Mouse (Mus musculus) kidney, adult 11 months (tissue): ENCODE results near the gene Sox5.

ENCODE experiments used
- DNase-seq: peaks from one replicate; pipeline ENCODE4 v3.0.0; 2022

Gene Sox5

DNA sequence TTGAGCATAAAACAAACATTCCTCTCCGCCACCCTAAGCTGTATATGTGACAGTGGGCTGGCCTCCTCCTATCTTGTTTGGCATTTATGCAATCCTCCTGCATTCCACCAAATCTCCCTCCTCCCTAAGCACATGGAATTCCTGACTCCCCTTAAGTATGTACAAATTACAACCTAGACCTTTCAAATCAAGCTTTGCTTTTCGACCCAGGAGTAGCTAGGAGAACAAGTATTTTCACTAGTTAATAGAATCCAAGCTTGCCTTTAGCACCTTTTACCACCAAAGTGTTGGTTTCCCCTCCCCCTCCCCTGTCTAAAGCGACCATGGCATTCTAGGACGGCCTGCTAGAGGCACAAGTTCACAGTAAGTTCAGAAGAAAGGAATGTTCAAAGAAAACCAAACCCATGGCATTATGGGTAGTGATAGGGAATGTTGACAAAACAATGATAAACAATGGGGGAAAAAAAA lies 133.6 kb downstream of the Sox5 start:
- no peak for DNase-seq

DNA sequence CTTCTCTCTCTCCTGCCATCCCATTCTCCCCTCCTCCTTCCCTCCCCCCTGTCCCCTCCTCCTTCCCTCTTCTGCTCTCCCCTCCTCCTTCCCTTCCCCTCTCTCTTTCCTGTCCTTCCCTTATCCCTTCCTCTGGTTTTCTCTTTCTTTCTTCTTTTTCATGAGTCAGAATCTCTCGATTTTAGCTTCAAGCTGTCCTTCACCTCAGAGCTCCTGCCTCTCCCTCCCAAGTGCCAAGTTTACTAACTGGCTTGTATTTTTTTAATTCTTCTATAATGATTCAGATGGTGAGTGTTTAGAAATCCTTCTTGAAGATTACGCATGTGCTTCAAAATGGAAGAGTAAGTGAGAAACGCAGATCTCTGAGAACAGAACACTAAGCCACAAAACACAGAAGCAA lies 135.4 kb downstream of the Sox5 start:
- no peak for DNase-seq

DNA sequence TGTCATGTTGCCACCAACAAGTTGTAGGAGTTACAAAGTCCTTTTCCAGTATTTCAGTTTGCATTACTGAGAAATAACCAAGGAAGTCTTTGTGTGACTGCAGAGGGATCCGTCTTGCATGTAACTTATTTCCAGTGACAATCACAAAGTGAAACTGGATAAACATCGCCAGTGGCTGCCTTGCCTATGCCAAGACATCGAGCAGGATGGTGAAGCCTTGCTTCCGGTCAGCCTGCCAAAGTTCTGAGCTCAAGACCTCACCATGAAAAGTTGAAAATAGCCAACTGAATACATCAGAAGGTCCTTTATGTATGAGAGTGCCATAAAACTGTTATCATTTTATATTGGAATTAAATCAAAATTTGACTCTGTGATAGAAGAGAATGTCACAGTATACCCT lies 136.0 kb downstream of the Sox5 start:
- no peak for DNase-seq

GRCm38 (mm10) chr6:144644711-144645110 lies 137.1 kb downstream of the Sox5 start:
- peak; percentile 59 for DNase-seq

- peak; percentile 42 for DNase-seq
Observed at GRCm38 (mm10) chr6:144643601-144644000, 138.2 kb downstream of the Sox5 start.

DNA sequence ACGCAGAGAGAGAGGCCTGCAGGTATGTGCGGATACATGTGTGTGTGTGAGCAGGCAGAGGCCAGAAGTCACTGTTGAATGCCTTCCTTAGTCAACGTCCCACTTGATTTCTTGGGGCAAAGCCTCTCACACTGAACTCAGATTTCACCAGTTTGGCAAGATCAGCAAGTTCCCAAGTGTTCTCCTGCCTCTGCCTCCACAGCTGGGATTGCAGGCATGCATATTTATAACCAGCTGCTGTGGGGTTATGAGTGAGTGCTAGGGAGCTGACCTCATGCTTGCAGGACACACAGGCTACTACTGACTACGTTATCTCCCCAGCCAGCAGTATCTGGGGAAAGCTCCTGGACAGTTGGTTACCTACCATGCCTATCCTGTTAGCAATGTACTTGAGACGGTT lies 139.9 kb downstream of the Sox5 start:
- DNase-seq = no peak

DNA sequence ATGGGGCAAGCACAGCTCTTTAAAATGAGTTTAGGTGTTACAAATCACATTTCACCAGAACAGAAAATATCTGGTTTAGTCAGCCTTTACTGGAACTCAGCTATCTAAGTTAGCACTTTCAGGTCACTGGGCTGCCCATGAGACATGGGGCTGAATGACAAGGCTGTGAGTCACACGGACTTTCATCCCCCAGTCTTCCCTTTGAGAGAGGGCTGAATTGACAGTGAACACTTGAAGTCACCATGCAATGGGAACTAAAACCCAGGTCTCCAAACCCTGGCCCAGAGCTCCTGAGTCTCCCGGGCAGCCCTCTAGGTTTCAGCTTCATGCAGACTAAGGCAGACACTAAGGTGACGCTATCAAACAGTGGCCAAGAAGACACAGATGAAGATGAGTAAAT lies 141.2 kb downstream of the Sox5 start:
- no peak for DNase-seq

DNA sequence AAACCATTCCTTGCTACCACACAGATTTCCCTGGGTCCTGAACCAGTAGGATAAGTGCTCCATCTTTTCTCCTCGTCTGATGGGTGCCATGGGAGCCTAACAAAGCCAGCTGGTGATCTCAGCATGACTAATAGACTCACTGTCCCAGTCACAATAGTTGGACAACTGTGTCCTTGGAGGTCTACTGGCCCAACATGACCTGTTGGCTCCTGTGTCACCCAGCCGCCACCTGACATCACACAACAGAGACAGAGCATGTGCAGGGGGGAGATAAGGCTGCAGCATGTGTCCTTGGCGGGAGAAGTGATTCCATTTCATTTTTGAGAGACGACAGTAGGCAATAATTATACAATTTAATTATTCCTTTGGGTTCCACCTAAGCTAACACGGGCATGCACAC lies 143.2 kb downstream of the Sox5 start:
- DNase-seq = no peak

GRCm38 (mm10) chr6:144627539-144628115 lies 154.2 kb downstream of the Sox5 start:
- no peak for DNase-seq

GRCm38 (mm10) chr6:144621089-144621769 lies 160.5 kb downstream of the Sox5 start:
- peak; percentile 92 for DNase-seq

DNA sequence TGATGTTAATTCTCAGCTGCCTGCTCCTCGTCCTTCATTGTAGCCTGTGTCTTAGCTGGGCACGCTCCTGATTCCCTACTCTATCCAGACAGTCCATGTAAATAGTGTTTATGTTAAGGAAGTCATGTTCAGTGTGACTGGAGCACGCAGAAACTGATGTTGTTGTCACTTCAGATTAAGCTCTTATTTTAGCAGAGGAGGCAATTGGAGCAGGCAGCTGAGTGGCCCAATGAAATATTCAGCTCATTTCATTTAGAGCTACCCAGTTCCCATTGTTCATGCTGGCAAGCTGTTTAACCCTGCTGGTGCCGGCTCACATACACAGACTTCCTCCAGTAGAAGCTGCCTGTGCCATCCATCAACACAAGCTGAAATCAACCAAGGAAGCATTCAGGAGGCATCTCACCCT lies 170.4 kb downstream of the Sox5 start:
- DNase-seq = no peak

DNA sequence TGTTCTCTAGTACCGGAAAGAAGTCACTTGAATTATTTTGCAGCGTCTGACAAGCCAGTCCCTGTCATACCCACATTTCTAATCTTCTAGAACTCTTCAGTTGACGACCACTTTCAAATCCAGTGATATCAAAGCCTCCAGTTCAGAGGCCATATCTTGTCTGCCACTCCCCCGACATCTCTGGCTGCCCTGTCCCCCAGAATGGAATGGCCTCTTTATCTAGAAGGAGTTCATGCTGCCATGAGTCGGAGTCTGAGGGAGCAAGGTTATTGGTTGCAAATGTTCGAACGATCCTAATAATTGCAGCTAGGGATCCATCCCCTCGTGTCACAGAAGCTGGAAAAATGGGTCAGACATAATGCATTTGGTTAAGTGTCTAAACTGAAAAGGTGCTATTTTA lies 170.9 kb downstream of the Sox5 start:
- no peak for DNase-seq

DNA sequence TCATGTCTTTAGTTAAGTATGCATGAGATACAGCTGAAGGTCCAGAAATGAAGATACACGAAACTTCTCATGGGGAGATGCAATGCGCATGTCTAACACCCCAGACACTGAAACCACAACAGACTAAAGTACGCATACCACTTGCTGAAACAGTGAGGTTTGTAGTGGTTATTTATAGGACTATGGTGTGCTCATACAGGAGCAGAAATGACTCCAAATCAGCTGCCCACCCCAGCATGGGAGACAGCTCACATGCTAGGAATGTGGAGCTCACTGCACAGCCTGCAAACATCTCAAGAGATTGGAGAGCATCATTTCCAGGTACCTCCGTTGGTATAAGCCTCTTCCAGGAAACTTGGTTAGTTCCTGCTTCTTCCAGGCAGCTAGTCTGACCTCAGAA lies 178.9 kb downstream of the Sox5 start:
- no peak for DNase-seq

GRCm38 (mm10) chr6:144600351-144600750 lies 181.4 kb downstream of the Sox5 start:
- no peak for DNase-seq

DNA sequence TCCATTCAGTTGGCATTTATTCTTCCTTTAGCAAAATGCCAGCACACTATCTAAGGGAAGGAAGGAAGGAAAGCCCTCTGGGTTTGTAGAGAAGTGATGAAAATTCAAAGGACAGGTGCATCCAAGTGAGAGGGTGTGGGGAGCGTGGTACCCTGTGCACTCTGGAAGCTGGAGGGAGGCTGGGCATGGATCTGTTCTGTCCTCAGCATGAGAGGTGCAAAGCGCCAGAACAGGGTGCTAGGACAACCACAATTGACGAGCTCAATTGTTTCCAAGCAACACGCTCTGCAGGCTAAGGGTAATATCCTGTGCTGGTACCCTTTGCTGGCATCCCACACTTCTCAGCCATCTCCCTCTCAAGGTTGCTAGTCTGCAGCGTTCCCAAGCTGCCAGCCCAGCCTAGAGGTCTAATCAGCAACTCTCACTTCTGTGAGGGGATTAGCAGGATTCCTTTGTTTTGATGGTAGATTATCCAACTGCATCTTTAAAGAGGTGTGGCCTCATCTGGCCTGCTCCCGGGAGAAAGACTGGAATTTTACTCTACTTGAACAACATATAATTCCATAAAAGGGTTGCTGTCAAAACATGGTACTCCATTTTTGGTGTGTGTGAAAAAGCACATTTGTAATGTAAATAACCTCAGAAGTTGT lies 183.3 kb downstream of the Sox5 start:
- DNase-seq = no peak

DNA sequence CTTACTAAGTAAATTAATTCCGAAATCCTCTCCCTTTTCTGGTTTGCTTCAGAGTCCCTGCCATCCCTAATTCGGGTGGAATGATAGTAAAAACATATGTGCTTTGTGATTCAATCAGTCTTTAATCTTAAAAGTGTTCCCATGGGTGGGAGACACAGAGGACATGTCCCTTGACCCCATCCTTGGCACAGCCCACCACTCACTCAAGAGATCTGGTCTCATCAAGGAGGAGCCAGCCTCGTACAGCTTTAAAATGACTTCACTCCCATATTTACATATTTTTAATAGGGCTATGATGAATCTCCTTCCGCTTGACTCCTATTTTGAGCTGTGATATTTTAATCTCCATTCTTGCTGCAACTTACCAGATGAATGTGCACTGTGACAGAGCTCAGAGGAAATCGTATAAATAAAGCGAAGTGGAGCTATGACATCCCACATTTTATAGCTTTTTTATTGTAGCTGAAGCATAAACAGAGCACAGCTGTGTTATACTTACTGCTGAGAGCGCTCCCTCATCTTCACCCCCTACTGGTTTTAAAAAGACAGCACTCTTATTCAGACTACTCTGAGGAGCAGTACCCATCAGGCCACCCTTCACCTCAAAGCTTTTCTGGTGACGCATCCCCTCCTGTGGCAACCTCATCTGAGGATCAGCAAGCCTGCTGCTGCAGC lies 185.1 kb downstream of the Sox5 start:
- no peak for DNase-seq

GRCm38 (mm10) chr6:144584854-144585253 lies 196.9 kb downstream of the Sox5 start:
- no peak for DNase-seq

DNA sequence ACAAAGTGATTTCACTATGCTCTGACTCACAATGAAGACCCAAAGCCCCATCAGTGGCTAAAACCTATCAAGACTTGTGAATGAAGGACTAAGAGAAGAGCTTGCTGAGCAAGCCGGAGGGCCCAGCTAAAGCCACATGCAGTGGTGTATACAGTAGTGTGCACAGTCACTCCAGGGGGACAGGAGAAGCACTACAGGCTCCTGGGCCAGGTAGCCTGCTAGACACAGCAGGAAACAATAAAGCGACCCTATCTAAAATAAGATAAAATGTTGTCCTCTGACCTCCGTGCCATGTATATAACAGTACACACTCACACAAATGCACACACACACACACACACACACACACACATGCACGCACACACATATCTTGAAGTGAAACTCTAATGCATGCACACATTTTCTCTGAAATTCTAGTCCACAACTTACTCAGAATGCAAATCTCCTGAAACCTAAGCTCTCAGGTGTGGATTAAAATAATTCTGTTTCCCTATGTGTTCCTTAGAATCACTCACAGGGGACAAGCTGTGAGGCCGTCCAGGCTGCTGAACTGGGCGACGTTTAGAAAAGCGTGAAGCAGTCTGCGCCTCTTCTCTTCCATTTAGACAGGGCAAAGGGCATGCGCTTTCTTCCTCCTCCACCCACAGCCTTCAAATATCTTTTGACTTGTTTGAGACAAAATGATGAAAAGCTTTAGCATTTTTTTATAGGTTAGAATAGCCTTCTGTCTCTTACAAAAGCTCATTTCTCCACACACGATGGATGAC lies 197.5 kb downstream of the Sox5 start:
- DNase-seq = no peak

- DNase-seq = no peak
Observed at GRCm38 (mm10) chr6:144579301-144579700, 202.5 kb downstream of the Sox5 start.

- no peak for DNase-seq
Observed at GRCm38 (mm10) chr6:144570850-144571249, 210.9 kb downstream of the Sox5 start.

DNA sequence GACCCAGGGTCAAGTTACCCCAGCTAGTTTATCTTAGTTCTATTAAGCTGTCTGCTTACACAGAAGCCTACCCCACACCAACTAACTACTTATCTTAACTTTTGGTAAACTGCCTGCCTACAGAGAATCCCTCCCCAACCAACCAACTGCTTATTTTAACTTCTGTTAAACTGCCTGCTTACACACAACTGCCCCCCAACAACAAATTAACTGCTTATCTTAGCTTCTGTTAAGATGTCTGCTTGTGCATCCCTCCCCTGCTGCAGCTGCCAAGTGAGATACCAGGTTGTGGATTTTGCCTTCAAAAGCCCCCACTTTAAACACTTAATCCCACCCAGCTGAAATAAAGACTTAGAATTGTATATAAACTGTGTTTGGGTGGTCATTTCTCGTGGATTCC lies 215.9 kb downstream of the Sox5 start:
- DNase-seq = no peak

- no peak for DNase-seq
Observed at GRCm38 (mm10) chr6:144561718-144562117, 220.1 kb downstream of the Sox5 start.

- DNase-seq = no peak
Observed at GRCm38 (mm10) chr6:144560211-144560610, 221.6 kb downstream of the Sox5 start.
